Mouse (Mus musculus): ENCODE results near the gene Smarca5. TPM values are rescaled to one million over a fixed set of nuclear protein-coding genes. Genes with fewer than 3 reads are reported as not detected.

The Smarca5 gene
- total and polyA plus RNA-seq, 3 experiments = 54.4 to 109 (median 96.6) TPM

DNA sequence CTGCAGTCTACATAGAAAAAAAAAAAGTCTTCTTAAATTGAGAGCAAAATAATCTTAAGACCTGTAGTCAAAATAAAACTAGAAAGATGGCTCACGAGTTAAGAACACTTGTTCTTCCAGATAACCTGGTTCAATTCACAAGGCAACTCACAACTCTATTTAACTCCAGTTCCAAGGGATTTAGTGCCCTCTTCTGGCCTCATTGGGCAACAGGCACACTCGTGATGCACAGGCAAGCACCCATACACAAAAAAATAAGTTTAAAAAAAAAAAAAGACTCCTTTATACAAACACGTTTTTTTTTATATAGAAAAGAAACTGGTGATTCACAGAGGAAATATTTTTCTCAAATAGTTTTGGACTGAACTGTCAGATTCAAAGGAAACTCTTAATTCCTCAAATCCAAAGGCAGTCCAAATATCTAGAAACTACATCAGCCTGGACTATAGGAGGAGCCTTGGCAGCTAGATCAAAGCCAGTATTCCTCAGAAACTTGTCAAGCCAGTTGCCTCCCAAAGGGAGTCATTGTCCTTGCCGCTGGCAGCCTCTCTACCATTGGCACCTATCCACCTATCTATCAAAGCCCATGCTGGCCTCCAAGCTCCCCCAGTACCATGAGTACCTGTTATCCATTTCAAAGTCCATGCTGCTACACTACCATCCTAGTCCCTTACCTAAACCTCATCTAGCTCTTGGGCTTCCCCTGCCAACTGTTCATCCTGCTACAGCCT is 28.5 kb downstream of the Smarca5 start:
- Histone ChIP-seq H3K4me1 (ENCODE audit: control insufficient read depth in 1 of 2, insufficient read depth in 2 of 2) (no peaks in the 10 kb centered on the region), H3K79me2 (replicated peaks; ENCODE audit: control insufficient read depth, extremely low read depth, insufficient read depth, poor library complexity, severe bottlenecking) (0 out of 2 replicates have a peak, but pooled peaks cover 3% of the 10 kb centered on the region), H3K4me2 (ENCODE audit: insufficient read depth, low read depth, poor library complexity, severe bottlenecking) (no peak overlapping the region), H3K36me3 (replicated peaks in 1 of 2; ENCODE audit: control insufficient read depth in 1 of 2, insufficient read depth in 1 of 2, low read length in 1 of 2) (peaks cover 33 to 71% of the 10 kb centered on the region in 2 experiments), H3K27ac (ENCODE audit: insufficient read depth, low read depth) (no peak overlapping the region), H3K9me3 (replicated peaks; ENCODE audit: low read length) (peaks cover 5% of the 10 kb centered on the region), H3K4me3 (replicated peaks in 1 of 3; ENCODE audit: low read depth in 2 of 3, low read length in 2 of 3, poor library complexity in 1 of 3) (no peak overlapping the region), H3K27me3 (replicated peaks) (no peaks in the 10 kb centered on the region), H3K9ac (ENCODE audit: insufficient read depth, low read depth) (no peak overlapping the region)
- in situ Hi-C loops (cut with MboI; ENCODE audit: low pct_ligation_motif_present, low pct_unique_long_range_greater_than_20kb, low sequenced_read_pairs) = loop anchor here (25.0 kb wide), 1 partner anchor 1024 kb away; no protein-coding TSS in a partner anchor
- DNase-seq (ENCODE audit: extremely low read depth) = peak; percentile 27
- dilution Hi-C loops (cut with MboI; ENCODE audit: extremely low pct_ligation_motif_present, extremely low pct_unique_long_range_greater_than_20kb, low sequenced_read_pairs) = no loop called here
- TF ChIP-seq ZKSCAN1 (IDR thresholded peaks at IDR 0.05; ENCODE audit: borderline replicate concordance, low read depth, low read length) (no peak), CTCF (conservative IDR thresholded peaks at IDR 0.05 in 1 of 2, IDR thresholded peaks at IDR 0.05 in 1 of 2; ENCODE audit: low read depth in 2 of 2, low read length in 2 of 2) (peak in 1 of 2 experiments; percentile 28; a peak in 2 of 4 replicates)

DNA sequence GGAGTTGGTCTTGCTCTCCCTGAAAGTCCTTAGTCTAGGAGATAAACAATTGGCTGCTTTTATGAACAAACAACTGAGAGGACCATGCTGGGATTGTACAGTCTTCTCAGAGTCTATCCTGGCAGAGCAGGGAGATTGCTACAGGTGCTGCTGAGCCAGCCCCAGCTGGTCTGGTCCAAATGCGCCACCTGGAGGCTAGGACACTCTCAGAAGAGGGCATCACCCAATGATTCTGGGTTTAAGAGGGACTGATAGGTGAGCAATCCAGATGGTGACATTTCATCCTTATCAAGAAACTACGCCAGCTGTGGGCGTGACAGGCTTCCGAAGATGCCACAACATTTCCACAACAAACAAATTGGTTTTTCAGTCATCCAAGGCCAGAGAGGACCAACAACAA is 51.2 kb downstream of the Smarca5 start:
- H3K9ac ChIP-seq (ENCODE audit: insufficient read depth, low read depth) = no peak overlapping the region
- H3K9me3 ChIP-seq (replicated peaks; ENCODE audit: low read length) = no peaks in the 10 kb centered on the region
- in situ Hi-C loops (cut with MboI; ENCODE audit: low pct_ligation_motif_present, low pct_unique_long_range_greater_than_20kb, low sequenced_read_pairs) = loop anchor here (10.0 kb wide), 1 partner anchor 203 kb away; no protein-coding TSS in a partner anchor
- H3K4me3 ChIP-seq (replicated peaks in 1 of 3; ENCODE audit: low read depth in 2 of 3, low read length in 2 of 3, poor library complexity in 1 of 3) = no peak overlapping the region
- no peaks in the 10 kb centered on the region for H3K27me3 ChIP-seq (replicated peaks)
- no peaks in the 10 kb centered on the region for H3K36me3 ChIP-seq (replicated peaks in 1 of 2; ENCODE audit: control insufficient read depth in 1 of 2, insufficient read depth in 1 of 2, low read length in 1 of 2)
- H3K4me2 ChIP-seq (ENCODE audit: insufficient read depth, low read depth, poor library complexity, severe bottlenecking) = no peak overlapping the region
- dilution Hi-C loops (cut with MboI; ENCODE audit: extremely low pct_ligation_motif_present, extremely low pct_unique_long_range_greater_than_20kb, low sequenced_read_pairs) = no loop called here
- no peaks in the 10 kb centered on the region for H3K4me1 ChIP-seq (ENCODE audit: control insufficient read depth in 1 of 2, insufficient read depth in 2 of 2)
- no peaks in the 10 kb centered on the region for H3K79me2 ChIP-seq (replicated peaks; ENCODE audit: control insufficient read depth, extremely low read depth, insufficient read depth, poor library complexity, severe bottlenecking)
- DNase-seq (ENCODE audit: extremely low read depth) = peak; percentile 51
- no peak overlapping the region for H3K27ac ChIP-seq (ENCODE audit: insufficient read depth, low read depth)
- TF ChIP-seq USF1 (IDR thresholded peaks at IDR 0.05; ENCODE audit: low read depth, low read length) = no peak
- TF ChIP-seq HCFC1 (IDR thresholded peaks at IDR 0.05; ENCODE audit: low read depth, low read length) = no peak
- no peak for TF ChIP-seq ZKSCAN1 (IDR thresholded peaks at IDR 0.05; ENCODE audit: borderline replicate concordance, low read depth, low read length)
- TF ChIP-seq SMC3 (IDR thresholded peaks at IDR 0.05; ENCODE audit: low read depth, low read length) = peak; percentile 84
- TF ChIP-seq GABPA (IDR thresholded peaks at IDR 0.05; ENCODE audit: insufficient replicate concordance, low read depth, low read length) = no peak
- TF ChIP-seq POLR2A (IDR thresholded peaks at IDR 0.05; ENCODE audit: low read depth, low read length) = no peak
- TF ChIP-seq RAD21 (IDR thresholded peaks at IDR 0.05; ENCODE audit: low read depth, low read length) = peak; percentile 77
- peak; percentile 43 for TF ChIP-seq ZC3H11A (IDR thresholded peaks at IDR 0.05; ENCODE audit: low read depth, low read length)
- TF ChIP-seq TBP (conservative IDR thresholded peaks at IDR 0.05; ENCODE audit: low read depth, low read length) = no peak
- no peak for TF ChIP-seq MYC (IDR thresholded peaks at IDR 0.05; ENCODE audit: low read depth, low read length)
- TF ChIP-seq RCOR1 (conservative IDR thresholded peaks at IDR 0.05; ENCODE audit: low read depth, low read length) = no peak
- no peak for TF ChIP-seq MXI1 (IDR thresholded peaks at IDR 0.05; ENCODE audit: low read depth, low read length)
- TF ChIP-seq ELF1 (IDR thresholded peaks at IDR 0.05; ENCODE audit: low read depth, low read length) = no peak
- TF ChIP-seq USF2 (conservative IDR thresholded peaks at IDR 0.05; ENCODE audit: low read depth, low read length) = no peak
- TF ChIP-seq BHLHE40 (IDR thresholded peaks at IDR 0.05; ENCODE audit: low read depth, low read length) = no peak
- TF ChIP-seq MAZ (IDR thresholded peaks at IDR 0.05; ENCODE audit: low read depth, low read length) = no peak
- no peak for TF ChIP-seq ETS1 (conservative IDR thresholded peaks at IDR 0.05; ENCODE audit: low read depth, low read length)
- TF ChIP-seq POLR2AphosphoS2 (IDR thresholded peaks at IDR 0.05; ENCODE audit: low read depth, low read length) = no peak
- peak; percentile 13 to 78; a peak in 2 of 4 replicates for TF ChIP-seq CTCF (conservative IDR thresholded peaks at IDR 0.05 in 1 of 2, IDR thresholded peaks at IDR 0.05 in 1 of 2; ENCODE audit: low read depth in 2 of 2, low read length in 2 of 2)
- no peak for TF ChIP-seq MEF2A (IDR thresholded peaks at IDR 0.05; ENCODE audit: borderline replicate concordance, low read depth, low read length)
- TF ChIP-seq JUN (IDR thresholded peaks at IDR 0.05; ENCODE audit: insufficient read depth, low read depth, low read length) = no peak
- no peak for TF ChIP-seq PAX5 (IDR thresholded peaks at IDR 0.05; ENCODE audit: low read length)
- no peak for TF ChIP-seq JUND (conservative IDR thresholded peaks at IDR 0.05; ENCODE audit: low read depth, low read length)

All from CH12.LX (cell line).